Mouse (Mus musculus) forebrain, embryonic 15.5 days (tissue): ENCODE data around the gene Kctd10. TPM values are rescaled to one million over a fixed set of nuclear protein-coding genes. Genes with fewer than 3 reads are reported as not detected.

Experiments
- ATAC-seq: fragments of 200-750 bp; cut with Nextera tagmentation; replicated peaks from 2 replicates; pipeline ENCODE4 v1.8.0; 2017; ENCODE audit warnings: mild to moderate bottlenecking, moderate TSS enrichment, moderate library complexity
- H3K27ac ChIP-seq: fragments of 300-500 bp; sonication (generic); replicated peaks from 2 replicates; pipeline ENCODE4 v1.5.1; 2015; ENCODE audit warnings: mild to moderate bottlenecking, inconsistent platforms
- H3K27me3 ChIP-seq: fragments of 300-500 bp; sonication (generic); 2 replicates; pipeline ENCODE4 v1.6.1; 2015; ENCODE audit warnings: inconsistent platforms
- H3K36me3 ChIP-seq: fragments of 300-500 bp; sonication (generic); 2 replicates; pipeline ENCODE4 v1.6.1; 2015; ENCODE audit warnings: mild to moderate bottlenecking, inconsistent platforms
- H3K4me1 ChIP-seq: fragments of 300-500 bp; sonication (generic); 2 replicates; pipeline ENCODE4 v1.6.1; 2015; ENCODE audit warnings: inconsistent platforms
- H3K4me2 ChIP-seq: fragments of 300-500 bp; sonication (generic); replicated peaks from 2 replicates; pipeline ENCODE4 v1.6.1; 2015; ENCODE audit warnings: mild to moderate bottlenecking, inconsistent platforms
- H3K4me3 ChIP-seq: fragments of 300-500 bp; sonication (generic); 2 replicates; pipeline ENCODE4 v1.5.1; 2015; ENCODE audit warnings: mild to moderate bottlenecking, inconsistent platforms
- H3K9ac ChIP-seq: fragments of 300-500 bp; sonication (generic); replicated peaks from 2 replicates; pipeline ENCODE4 v1.6.1; 2015; ENCODE audit warnings: mild to moderate bottlenecking, inconsistent platforms
- H3K9me3 ChIP-seq: fragments of 300-500 bp; sonication (generic); 2 replicates; pipeline ENCODE4 v1.6.1; 2016; ENCODE audit warnings: inconsistent platforms
- WGBS: fragments of 180-500 bp; shearing (Covaris S2); methylation state at CpG from one replicate; pipeline ENCODE4 v1.1.7; 2015; ENCODE audit warnings: mixed read lengths; 5-methylcytosine and 5-hydroxymethylcytosine counted together
- microRNA-seq: library from miRNA; unstranded; fragments of <30 nt; microRNA quantifications from one replicate; pipeline ENCODE4, GENCODE M21; 2016
- polyA plus RNA-seq: library from polyadenylated mRNA; unstranded; fragments of >200 nt; fragmentation: Nextera tagmentation; extraction: Ambion mirVana; gene quantifications from 2 replicates; pipeline ENCODE4 v1.2.1, GENCODE M21; 2015

The Kctd10 gene
- polyA plus RNA-seq, 1 experiment from 2014 or later, result 89.3 TPM

GRCm38 (mm10) chr5:114323791-114324507 is 56.4 kb downstream of the Kctd10 start:
- Histone ChIP-seq H3K36me3 (no peaks in the 10 kb centered on the region), H3K4me2 (no peak overlapping the region; the same call in 1 of the 2 replicates), H3K4me3 (no peak overlapping the region), H3K27ac (no peak overlapping the region), H3K9ac (no peak overlapping the region), H3K27me3 (no peaks in the 10 kb centered on the region), H3K9me3 (no peaks in the 10 kb centered on the region), H3K4me1 (0 out of 2 replicates have a peak, but pooled peaks cover 4% of the 10 kb centered on the region)
- WGBS, result 23% methylated on average over 16 of the region's 16 CpGs
- no peak for ATAC-seq

- no peak overlapping the region for H3K27ac ChIP-seq
- no peaks in the 10 kb centered on the region for H3K27me3 ChIP-seq
- no peak for ATAC-seq
- H3K9ac ChIP-seq, result no peak overlapping the region
- H3K36me3 ChIP-seq, result no peaks in the 10 kb centered on the region
- no peaks in the 10 kb centered on the region for H3K9me3 ChIP-seq
- WGBS, result 56% methylated on average over 25 of the region's 25 CpGs
- no peak overlapping the region for H3K4me3 ChIP-seq
- no peak overlapping the region for H3K4me2 ChIP-seq
- 0 out of 2 replicates have a peak, but pooled peaks cover 4% of the 10 kb centered on the region for H3K4me1 ChIP-seq
Measured at GRCm38 (mm10) chr5:114323105-114323790, 57.1 kb downstream of the Kctd10 start.

Small RNA genes lying within 50 kb of the gene (microRNA-seq; reads per million reads assigned to microRNA genes)
- gene Mir7027, result 0.88 reads per million

Other genes starting within 250 kb of the Kctd10 start
- 1.6 and 3.0 TPM in 2 replicates for gene Acacb, start 234.0 kb downstream of the Kctd10 start, polyA plus RNA-seq
- gene Foxn4, start 106.7 kb downstream of the Kctd10 start, polyA plus RNA-seq, result 0.11 and 0.56 TPM in 2 replicates
- gene Myo1h, start 91.3 kb downstream of the Kctd10 start, polyA plus RNA-seq, result 0.57 and 0.80 TPM in 2 replicates
- 40.9 and 41.3 TPM in 2 replicates for gene Ube3b, start 99 bp upstream of the Kctd10 start, polyA plus RNA-seq
- 20.3 and 20.5 TPM in 2 replicates for gene Mmab, start 63.6 kb upstream of the Kctd10 start, polyA plus RNA-seq
- gene Mvk, start 63.8 kb upstream of the Kctd10 start, polyA plus RNA-seq, result 46.3 and 49.4 TPM in 2 replicates
- gene Fam222a, start 187.5 kb upstream of the Kctd10 start, polyA plus RNA-seq, result 5.2 and 5.6 TPM in 2 replicates